Mouse (Mus musculus) lung, postnatal 0 days (tissue): Measurements from ENCODE around the gene Pdhb. TPM values are rescaled to one million over a fixed set of nuclear protein-coding genes. Genes with fewer than 3 reads are reported as not detected.

ENCODE experiments used
- ATAC-seq: fragments of 200-750 bp; cut with Nextera tagmentation; 2 replicates; pipeline ENCODE4 v1.8.0; 2017; ENCODE audit warnings: moderate library complexity
- DNase-seq: peaks from one replicate; pipeline ENCODE4 v3.0.0-alpha.2; 2016; ENCODE audit warnings: low spot score
- H3K27ac ChIP-seq: fragments of 300-500 bp; sonication (generic); 2 replicates; pipeline ENCODE4 v1.5.1; 2014; ENCODE audit warnings: antibody characterized with exemption, mild to moderate bottlenecking, low read length, mixed read lengths
- H3K27me3 ChIP-seq: fragments of 300-500 bp; sonication (generic); replicated peaks from 2 replicates; pipeline ENCODE4 v1.6.1; 2014; ENCODE audit warnings: low read length, mixed read lengths; ENCODE audit not compliant: insufficient read depth
- H3K36me3 ChIP-seq: fragments of 300-500 bp; sonication (generic); 2 replicates; pipeline ENCODE4 v1.6.1; 2014; ENCODE audit warnings: low read length, mixed read lengths; ENCODE audit not compliant: insufficient read depth
- H3K4me1 ChIP-seq: fragments of 300-500 bp; sonication (generic); 2 replicates; pipeline ENCODE4 v1.6.1; 2014; ENCODE audit warnings: antibody characterized with exemption, low read depth, low read length, mixed read lengths; ENCODE audit not compliant: insufficient read depth
- H3K4me2 ChIP-seq: fragments of 300-500 bp; sonication (generic); replicated peaks from 2 replicates; pipeline ENCODE4 v1.6.1; 2014; ENCODE audit warnings: low read depth, mild to moderate bottlenecking, low read length, moderate library complexity, mixed read lengths
- H3K4me3 ChIP-seq: fragments of 300-500 bp; sonication (generic); 2 replicates; pipeline ENCODE4 v1.5.1; 2014; ENCODE audit warnings: low read depth, low read length
- H3K9ac ChIP-seq: fragments of 300-500 bp; sonication (generic); replicated peaks from 2 replicates; pipeline ENCODE4 v1.6.1; 2014; ENCODE audit warnings: low read depth, mild to moderate bottlenecking
- H3K9me3 ChIP-seq: fragments of 300-500 bp; sonication (generic); 2 replicates; pipeline ENCODE4 v1.6.1; 2016; ENCODE audit warnings: low read length, mixed read lengths
- CTCF ChIP-seq: IDR thresholded peaks from 2 replicates; pipeline ENCODE4 v1.5.1; 2016; ENCODE audit warnings: antibody characterized with exemption, mild to moderate bottlenecking
- EP300 ChIP-seq: IDR thresholded peaks from 2 replicates; pipeline ENCODE4 v1.6.1; 2016; ENCODE audit warnings: antibody characterized with exemption, mild to moderate bottlenecking, control low read depth
- WGBS: fragments of 180-500 bp; shearing (Covaris S2); extraction: QIAGEN DNeasy Blood & Tissue Kit; methylation state at CpG from one replicate; pipeline ENCODE4 v1.1.7; 2014; 5-methylcytosine and 5-hydroxymethylcytosine counted together
- polyA plus RNA-seq: library from polyadenylated mRNA; unstranded; fragments of >200 nt; fragmentation: Nextera tagmentation; extraction: Ambion mirVana; gene quantifications from 2 replicates; pipeline ENCODE4 v1.2.1, GENCODE M21; 2015

Gene Pdhb
- polyA plus RNA-seq, 1 experiment from 2014 or later, result 140 TPM

GRCm38 (mm10) chr14:8209896-8210295, 37.1 kb upstream of the Pdhb start:
- H3K27ac ChIP-seq, result no peak overlapping the region

GRCm38 (mm10) chr14:8208876-8209275, 36.1 kb upstream of the Pdhb start:
- 55% methylated on average over 3 of the region's 3 CpGs for WGBS
- no peak overlapping the region for H3K4me3 ChIP-seq
- TF ChIP-seq CTCF (no peak), EP300 (no peak)
- no peaks in the 10 kb centered on the region for H3K9me3 ChIP-seq
- H3K9ac ChIP-seq, result no peak overlapping the region
- DNase-seq (no peak), ATAC-seq (no peak)
- no peak overlapping the region for H3K27ac ChIP-seq
- no peaks in the 10 kb centered on the region for H3K27me3 ChIP-seq
- H3K4me1 ChIP-seq, result no peaks in the 10 kb centered on the region
- H3K36me3 ChIP-seq, result no peaks in the 10 kb centered on the region
- H3K4me2 ChIP-seq, result no peak overlapping the region

More at GRCm38 (mm10) chr14:8209896-8210295, 37.1 kb upstream of the Pdhb start:
- TF ChIP-seq CTCF (no peak), EP300 (no peak)
- WGBS, result 90% methylated on average over 2 of the region's 2 CpGs
- no peak for ATAC-seq
- H3K4me2 ChIP-seq, result no peak overlapping the region
- no peak overlapping the region for H3K4me3 ChIP-seq
- no peaks in the 10 kb centered on the region for H3K27me3 ChIP-seq
- DNase-seq, result no peak
- H3K36me3 ChIP-seq, result no peaks in the 10 kb centered on the region
- no peaks in the 10 kb centered on the region for H3K9me3 ChIP-seq
- H3K9ac ChIP-seq, result no peak overlapping the region
- H3K4me1 ChIP-seq, result peaks cover 2% of the 10 kb centered on the region; the same call in 1 of the 2 replicates

- 87% methylated on average over 5 of the region's 5 CpGs for WGBS
- no peak for ATAC-seq
- no peak for DNase-seq
- Histone ChIP-seq H3K36me3 (no peaks in the 10 kb centered on the region), H3K4me1 (no peaks in the 10 kb centered on the region), H3K9ac (no peak overlapping the region), H3K27me3 (no peaks in the 10 kb centered on the region), H3K4me3 (no peak overlapping the region), H3K4me2 (no peak overlapping the region), H3K27ac (no peak overlapping the region), H3K9me3 (no peaks in the 10 kb centered on the region)
- TF ChIP-seq CTCF, result no peak
- no peak for TF ChIP-seq EP300
These were observed 34.7 kb upstream of the Pdhb start for GRCm38 (mm10) chr14:8207543-8207942.

GRCm38 (mm10) chr14:8207105-8207504, 34.3 kb upstream of the Pdhb start:
- no peak overlapping the region for H3K27ac ChIP-seq
- H3K27me3 ChIP-seq, result no peaks in the 10 kb centered on the region
- TF ChIP-seq CTCF, result no peak
- TF ChIP-seq EP300, result no peak
- DNase-seq (no peak), ATAC-seq (no peak)
- no peaks in the 10 kb centered on the region for H3K36me3 ChIP-seq
- H3K9me3 ChIP-seq, result no peaks in the 10 kb centered on the region
- H3K4me1 ChIP-seq, result no peaks in the 10 kb centered on the region
- no peak overlapping the region for H3K9ac ChIP-seq
- H3K4me2 ChIP-seq, result no peak overlapping the region
- H3K4me3 ChIP-seq, result no peak overlapping the region
- WGBS, result 38% methylated on average over 5 of the region's 5 CpGs

- ATAC-seq (no peak), DNase-seq (no peak)
- Histone ChIP-seq H3K9ac (no peak overlapping the region), H3K9me3 (no peaks in the 10 kb centered on the region), H3K4me3 (no peak overlapping the region), H3K4me1 (no peaks in the 10 kb centered on the region), H3K4me2 (no peak overlapping the region), H3K27ac (no peak overlapping the region), H3K36me3 (no peaks in the 10 kb centered on the region), H3K27me3 (no peaks in the 10 kb centered on the region)
- TF ChIP-seq EP300 (no peak), CTCF (no peak)
- 45% methylated on average over 9 of the region's 9 CpGs for WGBS
These were observed 33.5 kb upstream of the Pdhb start for GRCm38 (mm10) chr14:8206179-8206910.

- DNase-seq, result no peak
- no peak overlapping the region for H3K4me2 ChIP-seq
- no peak overlapping the region for H3K27ac ChIP-seq
- no peak overlapping the region for H3K4me3 ChIP-seq
- H3K9ac ChIP-seq, result no peak overlapping the region
- H3K4me1 ChIP-seq, result no peaks in the 10 kb centered on the region
- 75% methylated on average over 3 of the region's 3 CpGs for WGBS
- TF ChIP-seq CTCF, result no peak
- H3K9me3 ChIP-seq, result no peaks in the 10 kb centered on the region
- no peaks in the 10 kb centered on the region for H3K27me3 ChIP-seq
- no peaks in the 10 kb centered on the region for H3K36me3 ChIP-seq
- ATAC-seq, result no peak
These were observed 28.9 kb upstream of the Pdhb start for GRCm38 (mm10) chr14:8201715-8202114.

GRCm38 (mm10) chr14:8200769-8201168, 27.9 kb upstream of the Pdhb start:
- WGBS, result 66% methylated on average over 5 of the region's 5 CpGs

More at GRCm38 (mm10) chr14:8200769-8201168, 27.9 kb upstream of the Pdhb start:
- H3K36me3 ChIP-seq, result no peaks in the 10 kb centered on the region
- H3K9ac ChIP-seq, result no peak overlapping the region
- no peaks in the 10 kb centered on the region for H3K4me1 ChIP-seq
- H3K4me2 ChIP-seq, result no peak overlapping the region
- no peak overlapping the region for H3K27ac ChIP-seq
- H3K9me3 ChIP-seq, result no peaks in the 10 kb centered on the region
- ATAC-seq (no peak), DNase-seq (no peak)
- TF ChIP-seq CTCF (no peak), EP300 (no peak)
- no peak overlapping the region for H3K4me3 ChIP-seq
- no peaks in the 10 kb centered on the region for H3K27me3 ChIP-seq
